In genomic region chr5:23499257-23499656, GRCm38 (mm10) we compare ENCODE assay signal across 25 mouse cellular contexts.
DNase-seq lines count a peak whose midpoint lies in the region; ATAC-seq and TF ChIP-seq lines count a peak whose summit lies in the region.
"Had no signal": no experiment of that assay in that cellular context is flagged by ENCODE, and none has a peak within 500 bp of the region (broad histone marks: within the 10 kb centered on the region; RNA-seq: fewer than 3 reads in every experiment).

No protein-coding gene starts in this region.

- TF ChIP-seq CTCF in gastrocnemius, adult 2 months (IDR thresholded peaks at IDR 0.05): no peak
- TF ChIP-seq CTCF in intestine, postnatal 0 days (IDR thresholded peaks at IDR 0.05; ENCODE audit: low read depth): no peak

- intact Hi-C loops in gastrocnemius, adult 2 months (cut with DNase I): loop anchor here (5.0 kb wide), 1 partner anchor 42 kb away; no protein-coding TSS in a partner anchor
- intact Hi-C loops in heart, postnatal 10 days (cut with DNase I): no loop called here

- no peak overlapping the region for H3K9ac ChIP-seq in intestine, embryonic 14.5 days (ENCODE audit: low read length)
- no peak overlapping the region for H3K9ac ChIP-seq in intestine, postnatal 0 days (ENCODE audit: low read depth, low read length)
- H3K9ac ChIP-seq in neural tube, embryonic 15.5 days (replicated peaks): no peak overlapping the region
- H3K9ac ChIP-seq: embryonic facial prominence, embryonic 12.5 days; forebrain, embryonic 13.5 days had no signal

- H3K27ac ChIP-seq in gastrocnemius, adult 2 months: peak overlapping the region; percentile 48
- no peak overlapping the region for H3K27ac ChIP-seq in heart, embryonic 10.5 days
- no peak overlapping the region for H3K27ac ChIP-seq in intestine, embryonic 14.5 days (ENCODE audit: low read depth)
- no peak overlapping the region for H3K27ac ChIP-seq in intestine, postnatal 0 days (ENCODE audit: low read depth, low read length)
- H3K27ac ChIP-seq in neural tube, embryonic 15.5 days (replicated peaks): peak overlapping the region; percentile 11; the same call in 1 of the 2 replicates
- H3K27ac ChIP-seq: embryonic facial prominence, embryonic 10.5 days; embryonic facial prominence, embryonic 12.5 days; forebrain, embryonic 13.5 days had no signal

- no peaks in the 10 kb centered on the region for H3K9me3 ChIP-seq in heart, embryonic 10.5 days
- no peaks in the 10 kb centered on the region for H3K9me3 ChIP-seq in intestine, embryonic 14.5 days (ENCODE audit: control insufficient read depth, low read length)
- no peaks in the 10 kb centered on the region for H3K9me3 ChIP-seq in intestine, postnatal 0 days (ENCODE audit: control insufficient read depth)
- H3K9me3 ChIP-seq in neural tube, embryonic 15.5 days (replicated peaks): no peaks in the 10 kb centered on the region
- H3K9me3 ChIP-seq: embryonic facial prominence, embryonic 10.5 days; embryonic facial prominence, embryonic 12.5 days; forebrain, embryonic 13.5 days; G1E had no signal

- ATAC-seq in intestine, embryonic 14.5 days (replicated peaks; ENCODE audit: low FRiP score, low TSS enrichment, low read depth): no peak
- no peak for ATAC-seq in intestine, postnatal 0 days
- no peak for ATAC-seq in neural tube, embryonic 15.5 days (ENCODE audit: low FRiP score)
- ATAC-seq: activated CD4-positive, CD25-positive, alpha-beta regulatory T cell, adult 4 months; CD4-positive, CD25-positive, alpha-beta regulatory T cell, adult 4 months; forebrain, embryonic 13.5 days; Patski had no signal

- peaks cover 4% of the 10 kb centered on the region for H3K4me1 ChIP-seq in heart, embryonic 10.5 days
- H3K4me1 ChIP-seq in intestine, embryonic 14.5 days (replicated peaks; ENCODE audit: control insufficient read depth, insufficient read depth, low read length): no peaks in the 10 kb centered on the region
- no peaks in the 10 kb centered on the region for H3K4me1 ChIP-seq in intestine, postnatal 0 days (replicated peaks; ENCODE audit: control insufficient read depth, insufficient read depth, low read length)
- H3K4me1 ChIP-seq in neural tube, embryonic 15.5 days: no peaks in the 10 kb centered on the region
- H3K4me1 ChIP-seq: forebrain, embryonic 13.5 days had no signal

- peaks cover 93% of the 10 kb centered on the region for H3K36me3 ChIP-seq in heart, embryonic 10.5 days
- H3K36me3 ChIP-seq in intestine, embryonic 14.5 days (ENCODE audit: control insufficient read depth, insufficient read depth, low read length): peaks cover 89% of the 10 kb centered on the region
- peaks cover 72% of the 10 kb centered on the region for H3K36me3 ChIP-seq in intestine, postnatal 0 days (ENCODE audit: control insufficient read depth, insufficient read depth)
- H3K36me3 ChIP-seq in neural tube, embryonic 15.5 days: peaks cover 74% of the 10 kb centered on the region

- WGBS in heart, embryonic 10.5 days: 94% methylated on average over 16 of the region's 16 CpGs
- WGBS in intestine, embryonic 14.5 days: 95% methylated on average over 16 of the region's 16 CpGs
- WGBS in intestine, postnatal 0 days: 90% methylated on average over 16 of the region's 16 CpGs
- 94% methylated on average over 16 of the region's 16 CpGs for WGBS in neural tube, embryonic 15.5 days

- no peak overlapping the region for H3K4me2 ChIP-seq in intestine, embryonic 14.5 days (ENCODE audit: low read length)
- H3K4me2 ChIP-seq in intestine, postnatal 0 days (replicated peaks; ENCODE audit: low read depth): no peak overlapping the region
- H3K4me2 ChIP-seq in neural tube, embryonic 15.5 days: no peak overlapping the region
- H3K4me2 ChIP-seq: embryonic facial prominence, embryonic 12.5 days; forebrain, embryonic 13.5 days had no signal

- no peak for DNase-seq in gastrocnemius, adult 2 months
- no peak for DNase-seq in gastrocnemius, postnatal 25 days
- DNase-seq in heart, embryonic 10.5 days (ENCODE audit: low spot score): peak; percentile 57
- no peak for DNase-seq in heart, postnatal 10 days
- DNase-seq in intestine, embryonic 14.5 days (ENCODE audit: low spot score): peak; percentile 48
- no peak for DNase-seq in neural tube, embryonic 10.5 days (ENCODE audit: extremely low spot score, low spot score)
- DNase-seq: adrenal gland, adult 8-10 months; adrenal gland, postnatal 14 days; adrenal gland, postnatal 36 days; B cell, adult 2 months; cerebellum, adult 11-12 months; cerebellum, adult 2 months; cerebellum, adult 9-10 months; cerebellum, postnatal 10 days; cerebellum, postnatal 25 days had no signal

- no peaks in the 10 kb centered on the region for H3K27me3 ChIP-seq in heart, embryonic 10.5 days (ENCODE audit: insufficient read depth, poor library complexity, severe bottlenecking)
- H3K27me3 ChIP-seq in intestine, embryonic 14.5 days (replicated peaks; ENCODE audit: control insufficient read depth, insufficient read depth, low read length): no peaks in the 10 kb centered on the region
- no peaks in the 10 kb centered on the region for H3K27me3 ChIP-seq in intestine, postnatal 0 days (replicated peaks; ENCODE audit: control insufficient read depth, insufficient read depth, low read length)
- H3K27me3 ChIP-seq in neural tube, embryonic 15.5 days (replicated peaks): no peaks in the 10 kb centered on the region
- H3K27me3 ChIP-seq: CH12.LX; embryonic facial prominence, embryonic 12.5 days; forebrain, embryonic 13.5 days; Patski had no signal

- no peak overlapping the region for H3K4me3 ChIP-seq in gastrocnemius, adult 2 months
- H3K4me3 ChIP-seq in heart, embryonic 10.5 days: no peak overlapping the region
- H3K4me3 ChIP-seq in intestine, embryonic 14.5 days (ENCODE audit: low read depth, low read length): no peak overlapping the region
- H3K4me3 ChIP-seq in intestine, postnatal 0 days (ENCODE audit: low read depth, low read length): no peak overlapping the region
- H3K4me3 ChIP-seq in neural tube, embryonic 15.5 days (replicated peaks): no peak overlapping the region
- H3K4me3 ChIP-seq: embryonic facial prominence, embryonic 10.5 days; embryonic facial prominence, embryonic 12.5 days; forebrain, embryonic 13.5 days had no signal

Comparison
In these comparisons a context has a peak if more than half of its experiments do, and no peak if none do; other contexts are left out.
1. DNase-seq: peak in heart, embryonic 10.5 days (single experiment) and intestine, embryonic 14.5 days (single experiment); none in gastrocnemius, adult 2 months (single experiment), gastrocnemius, postnatal 25 days (single experiment), heart, postnatal 10 days (0 of 2) and neural tube, embryonic 10.5 days (single experiment).
2. H3K27ac ChIP-seq: peak in gastrocnemius, adult 2 months (single experiment) and neural tube, embryonic 15.5 days (single experiment); none in heart, embryonic 10.5 days (single experiment), intestine, embryonic 14.5 days (single experiment) and intestine, postnatal 0 days (single experiment).